Mouse (Mus musculus) kidney, embryonic 15.5 days (tissue): ENCODE measurements around the gene Zfp830. TPM values are rescaled to one million over a fixed set of nuclear protein-coding genes. Genes with fewer than 3 reads are reported as not detected.

Experiments
- ATAC-seq: fragments of 200-750 bp; cut with Nextera tagmentation; replicated peaks from 2 replicates; pipeline ENCODE4 v1.8.0; 2017; ENCODE audit warnings: moderate TSS enrichment; ENCODE audit not compliant: low FRiP score
- H3K27ac ChIP-seq: fragments of 300-500 bp; sonication (generic); 2 replicates; pipeline ENCODE4 v1.5.1; 2015; ENCODE audit warnings: mild to moderate bottlenecking, inconsistent platforms
- H3K27me3 ChIP-seq: fragments of 300-500 bp; sonication (generic); 2 replicates; pipeline ENCODE4 v1.6.1; 2015; ENCODE audit warnings: inconsistent platforms
- H3K36me3 ChIP-seq: fragments of 300-500 bp; sonication (generic); 2 replicates; pipeline ENCODE4 v1.6.1; 2015; ENCODE audit warnings: inconsistent platforms
- H3K4me1 ChIP-seq: fragments of 300-500 bp; sonication (generic); 2 replicates; pipeline ENCODE4 v1.6.1; 2015; ENCODE audit warnings: inconsistent platforms
- H3K4me2 ChIP-seq: fragments of 300-500 bp; sonication (generic); 2 replicates; pipeline ENCODE4 v1.6.1; 2015; ENCODE audit warnings: moderate library complexity, mild to moderate bottlenecking, inconsistent platforms
- H3K4me3 ChIP-seq: fragments of 300-500 bp; sonication (generic); replicated peaks from 2 replicates; pipeline ENCODE4 v1.5.1; 2015; ENCODE audit warnings: mild to moderate bottlenecking, inconsistent platforms
- H3K9ac ChIP-seq: fragments of 300-500 bp; sonication (generic); 2 replicates; pipeline ENCODE4 v1.6.1; 2015; ENCODE audit warnings: mild to moderate bottlenecking, inconsistent platforms
- H3K9me3 ChIP-seq: fragments of 300-500 bp; sonication (generic); replicated peaks from 2 replicates; pipeline ENCODE4 v1.6.1; 2016; ENCODE audit warnings: inconsistent platforms
- WGBS: fragments of 180-500 bp; shearing (Covaris S2); methylation state at CpG from one replicate; pipeline ENCODE4 v1.1.7; 2015; ENCODE audit warnings: mixed read lengths; 5-methylcytosine and 5-hydroxymethylcytosine counted together
- polyA plus RNA-seq: library from polyadenylated mRNA; unstranded; fragments of >200 nt; fragmentation: Nextera tagmentation; extraction: Ambion mirVana; gene quantifications from 2 replicates; pipeline ENCODE4 v1.2.1, GENCODE M21; 2015

Zfp830 gene
- 42.0 and 44.6 TPM in 2 replicates for polyA plus RNA-seq

DNA sequence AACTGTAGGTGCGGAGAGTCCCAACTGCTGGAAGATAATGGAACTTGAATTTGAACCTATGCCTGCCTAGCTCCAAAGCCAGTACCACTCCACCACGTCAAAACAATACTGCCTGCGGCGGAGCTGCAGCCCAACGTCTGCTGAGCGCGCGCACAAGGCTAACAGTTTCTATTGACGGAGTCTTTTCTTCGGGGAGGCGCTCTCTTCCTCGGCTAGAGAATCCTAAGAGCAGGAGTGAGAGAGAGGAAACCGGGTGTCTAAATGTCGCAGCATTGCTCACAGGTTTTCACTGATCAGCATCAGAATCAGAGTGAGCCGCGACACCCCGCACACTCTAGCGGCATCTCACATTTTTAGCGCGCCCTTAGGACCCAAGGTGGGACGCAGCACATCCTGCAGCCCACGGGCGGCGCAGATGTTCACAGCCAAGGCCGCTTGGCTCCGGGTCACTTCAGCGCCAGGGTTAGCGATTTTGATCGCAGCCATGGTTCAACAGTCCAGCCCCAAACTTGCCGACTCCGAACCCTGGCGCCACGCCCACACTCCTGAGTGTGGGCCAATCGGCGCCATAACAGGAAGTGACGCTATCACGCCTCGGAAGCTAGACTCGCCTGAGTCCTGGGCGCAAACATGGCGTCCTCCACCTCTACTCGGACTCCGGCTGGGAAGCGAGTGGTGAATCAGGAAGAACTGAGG lies at the start of gene Zfp830, which contains the start of gene Cct6b:
TSS of gene Zfp830 (plus strand) at position 604 of the 696 bp plus-strand sequence.
TSS of gene Cct6b (minus strand) at position 580 of the 696 bp plus-strand sequence.
- peaks cover 22% of the 10 kb centered on the region for H3K4me1 ChIP-seq
- WGBS: under 1% methylated on average over 44 of the region's 44 CpGs
- peak within 1 kb of the TSS; percentile 93 for H3K9ac ChIP-seq
- peak within 1 kb of the TSS; percentile 88 for H3K4me2 ChIP-seq
- peak within 1 kb of the TSS; percentile 96 for H3K27ac ChIP-seq
- ATAC-seq: peak; percentile 99
- peaks cover 10% of the 10 kb centered on the region for H3K36me3 ChIP-seq
- H3K9me3 ChIP-seq: no peaks in the 10 kb centered on the region
- peak within 1 kb of the TSS; percentile 76 for H3K4me3 ChIP-seq
- H3K27me3 ChIP-seq: peaks cover 3% of the 10 kb centered on the region; the same call in 1 of the 2 replicates

DNA sequence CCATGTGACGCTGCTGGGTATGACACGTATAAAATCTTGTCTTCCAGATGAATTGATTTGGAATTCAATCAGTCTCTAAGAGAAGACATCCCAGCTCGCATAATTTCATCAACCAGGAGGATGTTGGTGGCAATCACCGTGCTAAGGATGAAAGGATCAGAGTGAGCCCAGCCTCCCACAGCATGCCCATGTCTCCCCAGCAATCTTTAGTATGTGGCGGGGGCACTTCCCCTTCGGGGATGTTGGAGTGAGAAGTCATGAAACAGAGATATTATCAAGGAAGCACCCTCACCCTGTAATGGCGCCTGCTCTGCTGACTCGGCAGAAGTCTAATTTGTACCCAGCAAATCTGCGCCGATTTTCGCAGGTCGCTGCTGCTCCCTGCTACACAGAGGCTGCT lies 44.9 kb upstream of the Zfp830 start:
- no peaks in the 10 kb centered on the region for H3K4me1 ChIP-seq
- 83% methylated on average over 12 of the region's 12 CpGs for WGBS
- no peak overlapping the region for H3K4me3 ChIP-seq
- no peaks in the 10 kb centered on the region for H3K27me3 ChIP-seq
- no peaks in the 10 kb centered on the region for H3K36me3 ChIP-seq
- H3K9ac ChIP-seq: no peak overlapping the region
- ATAC-seq: no peak
- no peak overlapping the region for H3K27ac ChIP-seq
- H3K9me3 ChIP-seq: no peaks in the 10 kb centered on the region
- no peak overlapping the region for H3K4me2 ChIP-seq

DNA sequence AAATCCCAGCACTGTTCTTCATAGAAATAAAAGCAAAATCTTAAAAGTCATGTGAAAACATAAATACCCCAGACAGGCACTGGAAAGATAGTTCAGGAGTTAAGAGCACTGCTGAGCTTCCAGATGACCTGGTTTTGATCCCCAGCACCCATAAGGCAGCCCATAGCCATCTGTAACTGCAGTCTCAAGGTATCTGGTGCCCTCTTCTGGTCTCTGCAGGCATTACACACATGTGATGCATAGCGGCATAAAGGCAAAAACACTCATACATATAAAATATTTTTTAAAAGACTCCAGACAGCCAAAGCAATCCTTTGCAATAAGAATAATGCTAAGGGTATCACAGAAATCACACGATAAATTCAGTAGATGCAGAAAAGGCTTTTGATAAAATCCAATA lies 37.3 kb upstream of the Zfp830 start:
- H3K4me3 ChIP-seq: no peak overlapping the region
- no peak overlapping the region for H3K4me2 ChIP-seq
- peaks cover 3% of the 10 kb centered on the region; the same call in 1 of the 2 replicates for H3K9me3 ChIP-seq
- no peaks in the 10 kb centered on the region for H3K36me3 ChIP-seq
- H3K27ac ChIP-seq: no peak overlapping the region
- no peak overlapping the region for H3K9ac ChIP-seq
- 94% methylated on average over 2 of the region's 2 CpGs for WGBS
- ATAC-seq: no peak
- H3K4me1 ChIP-seq: no peaks in the 10 kb centered on the region
- no peaks in the 10 kb centered on the region for H3K27me3 ChIP-seq

DNA sequence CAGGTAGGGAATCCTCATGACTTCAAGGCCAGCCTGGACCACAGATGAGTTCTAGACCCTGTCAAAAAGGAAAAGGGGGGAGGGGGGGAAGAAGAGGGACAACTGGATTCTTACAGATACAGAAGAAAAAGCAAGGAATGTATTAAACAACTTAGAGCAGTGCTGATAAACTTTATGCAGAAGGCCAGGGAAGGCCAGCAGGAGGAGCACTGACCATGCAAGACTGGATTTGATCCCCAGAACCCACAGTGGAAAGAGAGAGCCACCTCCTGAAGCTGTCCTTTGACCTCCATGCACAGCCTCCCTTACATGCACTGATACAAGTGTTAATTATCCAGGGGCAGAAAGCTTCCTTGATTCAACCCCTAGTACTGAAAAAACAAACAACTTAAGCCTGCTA lies 29.9 kb upstream of the Zfp830 start:
- Histone ChIP-seq H3K27ac (no peak overlapping the region), H3K4me3 (no peak overlapping the region), H3K27me3 (no peaks in the 10 kb centered on the region), H3K9me3 (no peaks in the 10 kb centered on the region), H3K9ac (no peak overlapping the region), H3K4me2 (no peak overlapping the region), H3K36me3 (no peaks in the 10 kb centered on the region), H3K4me1 (no peaks in the 10 kb centered on the region)
- no peak for ATAC-seq

DNA sequence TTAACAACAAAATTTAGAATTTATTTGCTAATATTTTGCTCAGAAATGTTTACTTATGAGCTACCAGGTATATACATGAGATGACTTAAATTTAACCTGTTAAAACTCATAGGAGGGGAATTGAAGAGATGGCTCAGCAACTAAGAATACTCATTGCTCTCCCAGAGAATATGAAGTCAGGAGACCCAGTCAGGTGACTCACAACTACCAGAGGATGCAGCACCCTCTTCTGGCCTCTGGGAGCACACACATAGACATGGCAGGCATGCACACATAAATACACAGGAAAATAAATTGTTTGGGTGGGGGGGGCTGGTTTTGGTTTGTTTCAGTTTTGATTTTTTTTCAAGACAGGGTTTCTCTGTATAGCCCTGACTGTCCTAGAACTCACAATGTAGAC lies 25.1 kb upstream of the Zfp830 start:
- no peak overlapping the region for H3K9ac ChIP-seq
- no peaks in the 10 kb centered on the region for H3K36me3 ChIP-seq
- no peak overlapping the region for H3K27ac ChIP-seq
- no peak overlapping the region for H3K4me2 ChIP-seq
- no peak overlapping the region for H3K4me3 ChIP-seq
- no peaks in the 10 kb centered on the region for H3K27me3 ChIP-seq
- no peaks in the 10 kb centered on the region for H3K9me3 ChIP-seq
- ATAC-seq: no peak
- H3K4me1 ChIP-seq: no peaks in the 10 kb centered on the region

DNA sequence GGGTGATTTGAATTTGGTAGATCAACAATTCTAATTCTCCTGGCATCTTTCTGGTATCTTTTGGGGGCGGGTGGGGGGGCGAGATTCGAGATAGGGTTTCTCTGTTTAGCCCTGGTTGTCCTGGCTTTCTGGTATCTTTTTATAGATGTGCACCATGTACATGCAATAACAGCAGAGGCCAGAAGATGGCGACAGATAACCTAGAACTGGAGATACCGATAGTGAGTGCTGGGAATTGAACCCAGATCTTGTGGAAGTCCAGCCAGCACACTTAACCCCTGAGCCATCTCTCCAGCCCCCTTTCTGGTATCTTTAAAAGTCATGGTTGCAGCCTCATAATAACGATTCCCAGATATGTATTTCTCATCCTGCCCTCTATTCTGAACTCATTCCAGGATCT lies 18.0 kb upstream of the Zfp830 start:
- H3K27ac ChIP-seq: no peak overlapping the region
- H3K36me3 ChIP-seq: no peaks in the 10 kb centered on the region
- H3K9me3 ChIP-seq: no peaks in the 10 kb centered on the region
- H3K9ac ChIP-seq: no peak overlapping the region
- H3K4me3 ChIP-seq: no peak overlapping the region
- no peaks in the 10 kb centered on the region for H3K27me3 ChIP-seq
- no peak overlapping the region for H3K4me2 ChIP-seq
- H3K4me1 ChIP-seq: no peaks in the 10 kb centered on the region
- 36% methylated on average over 6 of the region's 6 CpGs for WGBS
- ATAC-seq: no peak

DNA sequence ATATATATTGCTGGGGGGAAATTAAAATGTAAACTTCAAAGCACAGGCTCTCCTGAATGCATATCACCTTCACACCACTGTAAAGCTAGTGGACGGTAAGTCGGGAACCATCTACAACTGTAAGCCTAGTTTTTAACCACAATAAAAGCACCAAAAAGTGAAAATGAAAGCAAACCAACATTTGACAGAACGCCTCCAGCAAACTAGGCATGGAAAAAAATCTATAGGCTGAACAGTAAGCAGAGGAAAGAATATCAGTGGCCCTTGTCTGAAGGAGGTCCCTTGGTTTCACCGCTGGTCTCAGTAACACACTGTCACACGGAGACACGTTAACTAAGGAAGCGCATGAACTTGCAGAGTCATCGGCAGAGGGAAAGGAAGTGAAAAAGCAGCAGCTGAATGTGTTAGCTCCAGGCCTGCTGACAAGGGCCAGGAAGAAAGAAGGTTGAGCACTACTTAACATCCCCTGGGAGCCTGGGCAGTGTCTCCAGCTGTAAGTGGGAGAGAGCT lies 17.2 kb upstream of the Zfp830 start:
- no peak for ATAC-seq
- H3K4me2 ChIP-seq: no peak overlapping the region
- H3K9ac ChIP-seq: no peak overlapping the region
- no peaks in the 10 kb centered on the region for H3K36me3 ChIP-seq
- 76% methylated on average over 8 of the region's 8 CpGs for WGBS
- no peaks in the 10 kb centered on the region for H3K9me3 ChIP-seq
- H3K4me3 ChIP-seq: no peak overlapping the region
- no peak overlapping the region for H3K27ac ChIP-seq
- H3K4me1 ChIP-seq: no peaks in the 10 kb centered on the region
- H3K27me3 ChIP-seq: no peaks in the 10 kb centered on the region

DNA sequence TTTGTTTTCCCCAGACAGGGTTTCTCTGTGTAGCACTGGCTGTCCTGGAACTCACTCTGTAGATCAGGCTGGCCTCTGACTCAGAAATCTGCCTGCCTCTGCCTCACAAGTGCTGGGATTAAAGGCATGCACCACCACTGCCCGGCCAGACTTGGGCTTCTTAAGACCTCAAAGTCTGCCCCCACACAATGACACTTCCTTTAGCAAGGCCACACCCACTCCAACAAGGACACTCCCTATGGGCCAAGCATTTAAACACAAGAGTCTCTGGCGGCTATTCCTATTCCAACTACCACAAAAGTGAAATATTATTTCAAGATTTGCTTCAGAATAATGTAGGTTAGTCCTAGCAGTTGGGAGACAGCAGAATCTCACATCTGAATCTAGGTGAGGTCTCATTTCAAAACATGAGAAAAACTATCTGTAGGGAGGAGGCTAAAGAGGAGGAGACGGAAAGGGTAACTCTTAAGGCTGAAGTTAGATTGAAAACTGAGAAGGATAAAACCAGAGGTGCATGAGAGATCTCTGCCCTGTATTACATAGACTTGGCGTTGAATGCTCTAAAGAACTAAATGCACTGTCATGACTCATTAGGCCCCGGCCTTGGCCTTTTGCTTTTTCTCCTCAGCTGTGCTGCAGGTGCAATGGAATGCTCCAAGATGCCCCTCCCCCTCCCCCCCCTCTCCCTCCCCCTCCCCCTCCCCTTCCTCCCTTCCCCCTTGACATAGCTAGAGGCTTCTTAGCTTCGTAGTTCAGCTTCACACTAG lies 11.6 kb upstream of the Zfp830 start:
- H3K27me3 ChIP-seq: peaks cover under 1% of the 10 kb centered on the region; the same call in 1 of the 2 replicates
- 49% methylated on average over 6 of the region's 6 CpGs for WGBS
- no peak for ATAC-seq
- no peaks in the 10 kb centered on the region for H3K36me3 ChIP-seq
- no peaks in the 10 kb centered on the region for H3K4me1 ChIP-seq
- no peak overlapping the region for H3K9ac ChIP-seq
- no peaks in the 10 kb centered on the region for H3K9me3 ChIP-seq
- H3K27ac ChIP-seq: no peak overlapping the region
- no peak overlapping the region for H3K4me2 ChIP-seq
- no peak overlapping the region for H3K4me3 ChIP-seq

DNA sequence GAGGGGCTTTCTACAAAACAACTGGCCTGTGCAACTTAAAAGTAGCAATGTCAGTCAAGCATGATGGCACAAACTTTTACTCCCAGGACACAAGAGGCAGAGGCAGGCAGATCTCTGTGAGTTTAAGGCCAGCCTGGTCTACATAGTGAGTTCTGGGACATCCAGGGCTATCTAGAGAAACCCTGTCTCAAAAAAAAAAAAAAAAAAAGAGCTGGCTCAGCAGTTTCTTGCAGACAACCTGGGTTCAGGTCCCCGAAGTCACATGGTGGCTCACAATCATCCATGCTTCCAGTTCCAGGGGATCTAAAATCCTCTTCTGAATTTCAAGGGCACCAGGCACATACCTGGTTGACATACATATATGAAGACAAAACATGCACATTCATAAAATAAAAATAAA lies 8.2 kb upstream of the Zfp830 start:
- Histone ChIP-seq H3K4me2 (no peak overlapping the region), H3K9me3 (no peaks in the 10 kb centered on the region), H3K36me3 (no peaks in the 10 kb centered on the region), H3K4me1 (no peaks in the 10 kb centered on the region), H3K27ac (no peak overlapping the region), H3K9ac (no peak overlapping the region), H3K4me3 (no peak overlapping the region), H3K27me3 (peaks cover 9% of the 10 kb centered on the region)
- no peak for ATAC-seq
- 93% methylated on average over 1 of the region's 1 CpGs for WGBS

DNA sequence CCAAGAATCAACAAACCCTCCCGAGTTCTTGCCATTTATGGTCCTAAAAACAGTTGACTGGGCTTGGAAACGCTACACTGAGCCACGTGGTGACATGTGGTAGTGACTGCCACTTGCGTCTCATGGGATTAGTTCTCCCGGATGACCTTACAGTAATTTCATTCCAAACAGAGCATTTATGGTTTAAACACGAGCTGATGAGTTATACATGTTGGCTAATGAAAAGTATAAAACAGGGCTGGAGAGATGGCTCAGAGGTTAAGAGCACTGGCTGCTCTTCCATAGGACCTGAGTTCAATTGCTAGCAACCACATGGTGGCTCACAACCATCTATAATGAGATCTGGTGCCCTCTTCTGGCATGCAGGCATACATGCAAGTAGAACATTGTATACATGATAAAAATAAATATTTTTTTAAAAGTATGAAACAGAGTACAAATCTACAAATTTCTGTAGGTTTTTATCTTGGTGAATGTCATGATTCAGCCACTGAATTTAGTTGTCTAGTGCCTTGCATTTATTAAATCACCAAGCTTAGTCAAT lies 1.8 kb upstream of the Zfp830 start:
- no peak for ATAC-seq
- Histone ChIP-seq H3K27ac (no peak overlapping the region), H3K4me2 (no peak overlapping the region), H3K27me3 (peaks cover 9% of the 10 kb centered on the region), H3K4me1 (peaks cover 22% of the 10 kb centered on the region), H3K4me3 (no peak overlapping the region), H3K9me3 (no peaks in the 10 kb centered on the region), H3K36me3 (peaks cover 3% of the 10 kb centered on the region), H3K9ac (no peak overlapping the region)
- WGBS: 84% methylated on average over 6 of the region's 6 CpGs

DNA sequence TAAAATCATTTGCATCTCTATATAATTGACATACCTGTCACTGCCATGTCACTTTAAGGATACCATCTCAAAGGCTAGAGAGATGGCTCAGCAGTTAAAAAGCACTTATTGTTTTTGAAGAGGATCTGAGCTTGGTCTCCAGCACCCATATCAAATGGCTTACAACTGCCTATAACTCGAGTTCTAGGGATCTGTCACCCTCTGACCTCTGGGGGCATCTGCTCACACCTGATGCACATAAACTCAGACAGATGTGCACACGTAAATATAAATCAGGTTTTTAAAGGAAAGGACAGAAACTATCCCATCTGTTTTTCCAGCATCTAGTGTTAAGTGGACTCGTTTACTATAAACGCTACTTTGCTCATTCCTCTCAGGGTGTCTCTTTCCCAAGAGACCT lies 884 bp upstream of the Zfp830 start:
- Histone ChIP-seq H3K27me3 (peaks cover 3% of the 10 kb centered on the region), H3K4me2 (peak overlapping the region; percentile 88), H3K9me3 (no peaks in the 10 kb centered on the region), H3K9ac (peak overlapping the region; percentile 93), H3K4me3 (peak overlapping the region; percentile 76), H3K36me3 (peaks cover 3% of the 10 kb centered on the region), H3K4me1 (peaks cover 22% of the 10 kb centered on the region), H3K27ac (peak overlapping the region; percentile 96)
- 7% methylated on average over 4 of the region's 4 CpGs for WGBS
- no peak for ATAC-seq

DNA sequence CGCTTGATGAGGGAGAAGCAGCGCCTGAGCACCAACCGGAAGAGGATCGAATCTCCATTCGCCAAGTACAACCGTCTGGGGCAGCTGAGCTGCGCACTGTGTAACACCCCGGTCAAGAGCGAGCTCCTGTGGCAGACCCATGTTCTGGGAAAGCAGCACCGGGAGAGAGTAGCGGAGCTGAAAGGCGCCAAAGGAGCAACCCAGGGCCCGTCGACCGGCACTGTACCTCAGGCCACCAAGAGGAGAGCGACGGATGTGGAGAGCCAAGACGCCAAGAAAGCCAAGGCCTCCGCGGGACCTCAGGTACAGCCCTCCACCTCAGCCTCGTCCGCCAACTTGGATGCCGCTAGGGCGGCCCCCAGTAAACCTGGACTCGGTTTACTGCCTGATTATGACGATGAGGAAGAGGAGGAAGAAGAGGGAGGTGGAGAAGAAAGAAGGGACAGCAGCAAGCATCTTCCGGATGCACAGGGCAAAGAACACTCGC lies 336 bp downstream of the Zfp830 start:
- peak; percentile 78 for ATAC-seq
- peak overlapping the region; percentile 96 for H3K27ac ChIP-seq
- H3K36me3 ChIP-seq: peaks cover 14% of the 10 kb centered on the region
- no peaks in the 10 kb centered on the region for H3K9me3 ChIP-seq
- H3K4me2 ChIP-seq: peak overlapping the region; percentile 88
- H3K4me1 ChIP-seq: peaks cover 22% of the 10 kb centered on the region
- H3K4me3 ChIP-seq: peak overlapping the region; percentile 76
- H3K9ac ChIP-seq: peak overlapping the region; percentile 93
- under 1% methylated on average over 28 of the region's 28 CpGs for WGBS
- peaks cover 3% of the 10 kb centered on the region; the same call in 1 of the 2 replicates for H3K27me3 ChIP-seq
